Mouse (Mus musculus): ENCODE measurements around the gene Ap2a2. TPM values are rescaled to one million over a fixed set of nuclear protein-coding genes. Genes with fewer than 3 reads are reported as not detected.
A peak's percentile ranks its signal among the peaks of the same experiment; 100 is the strongest.

Gene Ap2a2
- total and polyA plus RNA-seq, 3 experiments, result 34.7 to 67.9 (median 59.5) TPM

DNA sequence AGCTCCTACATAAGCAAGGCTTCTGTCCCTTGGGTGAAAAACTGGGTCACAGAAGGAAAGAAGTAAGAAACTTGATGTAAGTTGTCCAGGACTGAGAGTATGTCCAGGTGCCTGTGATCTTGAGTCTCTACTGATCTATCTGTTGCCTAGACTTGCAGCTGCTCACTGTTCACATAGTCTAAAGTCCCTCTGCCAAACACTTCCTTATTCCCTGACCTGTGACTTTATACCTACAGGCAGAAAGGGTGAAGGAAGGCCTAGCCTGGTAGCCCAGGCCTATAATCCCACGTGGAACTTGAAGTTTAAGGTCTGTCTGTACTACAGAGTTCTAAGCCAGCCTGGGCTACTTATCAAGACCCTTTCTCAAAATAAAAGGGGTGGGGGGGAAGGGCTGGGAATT lies 26.4 kb upstream of the Ap2a2 start:
- Histone ChIP-seq H3K9me3 (replicated peaks; ENCODE audit: insufficient read depth, low read length) (no peaks in the 10 kb centered on the region), H3K9ac (ENCODE audit: control insufficient read depth, low read depth, low read length, poor library complexity, severe bottlenecking) (no peak overlapping the region), H3K27me3 (ENCODE audit: control insufficient read depth in 1 of 2, insufficient read depth in 2 of 2, low read length in 2 of 2) (no peaks in the 10 kb centered on the region), H3K4me1 (ENCODE audit: control insufficient read depth in 1 of 2, insufficient read depth in 2 of 2, low read length in 2 of 2) (peaks cover 5 to 15% of the 10 kb centered on the region in 2 experiments; a peak in 3 of 4 replicates), H3K27ac (ENCODE audit: control insufficient read depth, low read depth, low read length) (no peak overlapping the region), H3K4me3 (ENCODE audit: control insufficient read depth in 1 of 2, insufficient read depth in 1 of 2, low read depth in 2 of 2, low read length in 2 of 2) (no peak overlapping the region), H3K79me2 (ENCODE audit: control insufficient read depth, insufficient read depth, low read length, poor library complexity) (peaks cover 15% of the 10 kb centered on the region), H3K36me3 (ENCODE audit: control insufficient read depth in 1 of 2, insufficient read depth in 2 of 2, low read length in 2 of 2) (peaks cover 2 to 13% of the 10 kb centered on the region in 2 experiments; a peak in 3 of 4 replicates)
- no peak for DNase-seq (ENCODE audit: low read depth, low spot score)
- no peak for TF ChIP-seq BHLHE40 (IDR thresholded peaks at IDR 0.05; ENCODE audit: borderline replicate concordance, low read depth, low read length)

DNA sequence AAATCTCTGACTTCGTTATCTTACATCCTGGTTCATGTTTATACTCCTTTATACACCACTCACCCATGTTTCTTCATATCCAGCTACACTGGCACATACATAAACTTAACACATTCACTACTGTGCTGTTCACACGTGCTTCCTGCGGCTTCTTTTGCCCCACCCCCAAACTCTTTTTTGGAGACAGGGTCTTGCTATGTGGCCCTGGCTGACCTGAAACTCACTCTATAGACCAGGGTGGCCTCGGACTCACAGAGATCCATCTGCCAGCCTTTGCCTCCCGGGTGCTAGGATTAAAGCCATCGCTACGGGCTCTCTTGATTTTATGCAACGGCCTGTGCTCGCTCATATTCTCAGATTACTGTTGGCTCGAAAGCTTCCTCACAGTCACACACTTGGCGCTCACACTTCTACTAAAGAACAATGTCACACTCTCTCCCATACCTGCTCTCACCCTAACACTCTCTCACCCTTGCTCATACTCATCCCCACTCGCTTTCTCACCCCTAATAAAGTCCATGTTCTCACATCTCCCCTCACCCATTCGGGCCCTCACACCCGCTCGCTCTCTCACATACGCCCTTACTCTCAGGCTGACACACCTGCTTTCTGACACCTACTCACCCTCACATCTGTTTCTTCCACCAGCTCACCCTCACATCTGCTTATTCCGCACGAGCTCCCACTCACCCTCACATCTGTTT lies 23.0 kb upstream of the Ap2a2 start:
- peak; percentile 49 for DNase-seq (ENCODE audit: low read depth, low spot score)
- peak overlapping the region; percentile 83 for H3K9ac ChIP-seq (ENCODE audit: control insufficient read depth, low read depth, low read length, poor library complexity, severe bottlenecking)
- H3K4me1 ChIP-seq (ENCODE audit: control insufficient read depth in 1 of 2, insufficient read depth in 2 of 2, low read length in 2 of 2), result peaks cover 5 to 18% of the 10 kb centered on the region in 2 experiments; a peak in 3 of 4 replicates
- H3K36me3 ChIP-seq (ENCODE audit: control insufficient read depth in 1 of 2, insufficient read depth in 2 of 2, low read length in 2 of 2), result peaks cover 0 to 13% of the 10 kb centered on the region in 2 experiments; a peak in 2 of 4 replicates
- no peaks in the 10 kb centered on the region for H3K9me3 ChIP-seq (replicated peaks; ENCODE audit: insufficient read depth, low read length)
- H3K4me3 ChIP-seq (ENCODE audit: control insufficient read depth in 1 of 2, insufficient read depth in 1 of 2, low read depth in 2 of 2, low read length in 2 of 2), result peak overlapping the region; percentile 86 to 87
- H3K79me2 ChIP-seq (ENCODE audit: control insufficient read depth, insufficient read depth, low read length, poor library complexity), result peaks cover 15% of the 10 kb centered on the region
- H3K27me3 ChIP-seq (ENCODE audit: control insufficient read depth in 1 of 2, insufficient read depth in 2 of 2, low read length in 2 of 2), result no peaks in the 10 kb centered on the region
- TF ChIP-seq ETS1 (IDR thresholded peaks at IDR 0.05; ENCODE audit: low read depth, low read length), result no peak
- TF ChIP-seq TCF12 (IDR thresholded peaks at IDR 0.05; ENCODE audit: low read depth, low read length), result no peak
- peak; percentile 77 for TF ChIP-seq MAX (IDR thresholded peaks at IDR 0.05; ENCODE audit: low read length)
- peak; percentile 16; the same call in 1 of the 2 replicates for TF ChIP-seq GATA1 (IDR thresholded peaks at IDR 0.05; ENCODE audit: low read depth, low read length)
- peak; percentile 80; the same call in 1 of the 2 replicates for TF ChIP-seq MXI1 (IDR thresholded peaks at IDR 0.05; ENCODE audit: low read depth, low read length)
- TF ChIP-seq JUND (IDR thresholded peaks at IDR 0.05; ENCODE audit: low read depth, low read length), result no peak
- TF ChIP-seq EP300 (IDR thresholded peaks at IDR 0.05; ENCODE audit: low read depth in 1 of 2, low read length in 2 of 2), result no peak
- TF ChIP-seq POLR2AphosphoS5 (IDR thresholded peaks at IDR 0.05; ENCODE audit: borderline replicate concordance, low read depth, low read length), result no peak
- TF ChIP-seq MYC (IDR thresholded peaks at IDR 0.05; ENCODE audit: low read depth, low read length), result peak; percentile 73
- TF ChIP-seq KAT2A (conservative IDR thresholded peaks at IDR 0.05; ENCODE audit: low read depth, low read length), result no peak
- TF ChIP-seq UBTF (IDR thresholded peaks at IDR 0.05; ENCODE audit: borderline replicate concordance, insufficient read depth, low read depth, low read length), result no peak
- no peak for TF ChIP-seq RAD21 (IDR thresholded peaks at IDR 0.05; ENCODE audit: low read depth, low read length)
- no peak for TF ChIP-seq MEF2A (IDR thresholded peaks at IDR 0.05; ENCODE audit: extremely low read depth, insufficient replicate concordance, low read depth, low read length, poor library complexity, severe bottlenecking)
- TF ChIP-seq E2F4 (IDR thresholded peaks at IDR 0.05; ENCODE audit: borderline replicate concordance, low read depth, low read length), result no peak
- TF ChIP-seq ELF1 (IDR thresholded peaks at IDR 0.05; ENCODE audit: low read depth, low read length), result no peak
- no peak for TF ChIP-seq CHD1 (IDR thresholded peaks at IDR 0.05; ENCODE audit: low read depth, low read length)
- no peak for TF ChIP-seq USF2 (IDR thresholded peaks at IDR 0.05; ENCODE audit: borderline replicate concordance in 1 of 2, insufficient read depth in 1 of 2, low read depth in 1 of 2, low read length in 2 of 2)
- no peak for TF ChIP-seq USF1 (IDR thresholded peaks at IDR 0.05; ENCODE audit: low read depth, low read length)
- no peak for TF ChIP-seq MYB (IDR thresholded peaks at IDR 0.05; ENCODE audit: low read depth, low read length)
- no peak; the same call in 1 of the 2 replicates for TF ChIP-seq BHLHE40 (IDR thresholded peaks at IDR 0.05; ENCODE audit: borderline replicate concordance, low read depth, low read length)
- TF ChIP-seq SMC3 (IDR thresholded peaks at IDR 0.05; ENCODE audit: low read depth, low read length), result no peak
- TF ChIP-seq ZNF384 (IDR thresholded peaks at IDR 0.05; ENCODE audit: low read depth, low read length), result no peak
- no peak for TF ChIP-seq NELFE (IDR thresholded peaks at IDR 0.05; ENCODE audit: low read depth, low read length)
- H3K27ac ChIP-seq (ENCODE audit: control insufficient read depth, low read depth, low read length), result peak overlapping the region; percentile 56
